Mouse (Mus musculus): Measurements from ENCODE around the gene 1700008O03Rik. TPM values are rescaled to one million over a fixed set of nuclear protein-coding genes. Genes with fewer than 3 reads are reported as not detected.

Gene 1700008O03Rik
- polyA plus RNA-seq, 1 experiment from 2014 or later: 0.16 TPM

DNA sequence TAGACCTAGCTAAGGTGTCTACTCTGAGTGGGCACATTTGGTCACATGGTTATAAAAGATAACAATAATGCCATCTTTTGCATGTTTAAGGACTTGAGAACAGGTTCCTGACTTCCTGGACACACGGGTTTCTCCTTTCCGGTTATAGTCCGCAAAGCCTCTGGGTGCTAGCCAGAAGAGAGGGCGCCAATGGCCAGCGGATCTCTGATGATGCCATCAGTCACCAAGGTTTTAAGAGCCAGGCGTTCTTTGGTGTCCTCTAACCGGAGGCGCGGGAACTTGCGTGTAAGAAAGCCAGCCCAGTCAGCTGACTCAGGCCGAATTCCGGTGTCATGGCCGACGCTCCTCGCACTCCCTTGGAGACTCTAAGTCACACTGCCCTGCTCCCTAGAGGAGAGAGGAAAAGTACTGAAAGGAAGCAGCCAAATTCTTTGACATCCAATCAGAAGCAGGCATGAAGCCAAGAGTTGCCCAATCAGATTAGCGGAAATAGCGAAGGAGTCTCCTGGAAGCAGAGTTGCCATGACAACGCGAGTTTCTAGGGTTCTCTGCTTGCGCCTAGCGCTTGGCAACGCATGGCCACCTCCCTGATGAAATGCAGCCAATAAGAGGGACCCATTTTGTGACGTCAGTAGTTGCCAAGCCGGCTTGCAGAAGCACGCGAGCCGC, 19.9 kb upstream of the 1700008O03Rik start:
- Histone ChIP-seq H3K9me3 (replicated peaks) (no peaks in the 10 kb centered on the region), H3K4me3 (replicated peaks) (peak overlapping the region; percentile 38), H3K4me1 (replicated peaks) (peaks cover 11% of the 10 kb centered on the region), H3K36me3 (replicated peaks) (no peaks in the 10 kb centered on the region), H3K9ac (no peak overlapping the region), H3K4me2 (peak overlapping the region; percentile 63), H3K27ac (replicated peaks) (no peak overlapping the region), H3K27me3 (peaks cover 38% of the 10 kb centered on the region)
- WGBS (ENCODE audit: insufficient replicate concordance): 3% methylated on average over 27 of the region's 27 CpGs
- ATAC-seq (ENCODE audit: insufficient read depth): peak; percentile 69

DNA sequence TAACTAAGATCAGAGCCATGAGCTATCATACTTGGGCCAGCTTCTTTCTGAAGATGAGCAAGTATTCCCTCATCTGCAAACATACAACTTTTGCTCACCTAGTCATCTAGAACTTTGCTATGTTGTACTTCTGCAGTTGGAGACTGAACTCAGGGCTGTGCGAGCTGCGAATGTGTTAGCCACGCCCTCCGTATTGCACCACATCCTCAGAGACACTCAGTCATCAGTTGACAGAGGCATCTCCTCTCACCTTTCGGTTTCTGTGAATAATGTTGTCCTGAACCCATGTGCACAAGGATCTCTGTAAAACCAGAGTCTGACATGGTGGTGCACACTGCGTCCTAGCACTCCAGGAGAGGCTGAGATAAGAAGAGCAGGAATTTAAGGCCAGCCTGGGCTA, 16.1 kb upstream of the 1700008O03Rik start:
- peaks cover 19% of the 10 kb centered on the region for H3K27me3 ChIP-seq
- H3K36me3 ChIP-seq (replicated peaks): no peaks in the 10 kb centered on the region
- no peak overlapping the region for H3K9ac ChIP-seq
- no peak overlapping the region for H3K4me3 ChIP-seq (replicated peaks)
- peaks cover 14% of the 10 kb centered on the region for H3K4me1 ChIP-seq (replicated peaks)
- H3K4me2 ChIP-seq: no peak overlapping the region
- 42% methylated on average over 6 of the region's 6 CpGs for WGBS (ENCODE audit: insufficient replicate concordance)
- H3K27ac ChIP-seq (replicated peaks): no peak overlapping the region
- ATAC-seq (ENCODE audit: insufficient read depth): no peak
- H3K9me3 ChIP-seq (replicated peaks): no peaks in the 10 kb centered on the region

DNA sequence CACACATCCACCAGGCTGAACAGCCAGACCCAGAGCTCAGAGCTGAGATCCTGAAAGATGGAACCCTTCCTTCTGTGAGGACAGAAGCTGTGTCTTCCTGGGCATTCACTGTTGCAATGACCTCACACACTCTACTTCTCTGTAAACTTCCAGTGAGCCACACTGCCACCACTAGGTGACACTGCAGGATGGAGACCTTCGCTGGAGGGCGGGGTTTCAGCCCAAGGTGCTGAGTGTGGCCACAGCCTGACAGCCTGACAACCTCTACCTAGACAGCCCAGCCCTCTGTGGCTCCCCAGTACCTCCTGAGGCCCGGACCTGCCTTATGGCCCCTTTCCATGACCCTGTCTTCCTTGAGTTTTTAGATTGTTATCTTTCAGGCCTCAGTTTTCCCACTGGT, 12.9 kb upstream of the 1700008O03Rik start:
- H3K4me2 ChIP-seq: no peak overlapping the region
- H3K27me3 ChIP-seq: peaks cover 3% of the 10 kb centered on the region; the same call in 1 of the 2 replicates
- peak; percentile 42; the same call in 1 of the 2 replicates for ATAC-seq (ENCODE audit: insufficient read depth)
- no peaks in the 10 kb centered on the region for H3K36me3 ChIP-seq (replicated peaks)
- no peak overlapping the region for H3K4me3 ChIP-seq (replicated peaks)
- no peak overlapping the region for H3K27ac ChIP-seq (replicated peaks)
- 12% methylated on average over 3 of the region's 3 CpGs for WGBS (ENCODE audit: insufficient replicate concordance)
- H3K4me1 ChIP-seq (replicated peaks): peaks cover 3% of the 10 kb centered on the region; the same call in 1 of the 2 replicates
- H3K9me3 ChIP-seq (replicated peaks): no peaks in the 10 kb centered on the region
- H3K9ac ChIP-seq: no peak overlapping the region

DNA sequence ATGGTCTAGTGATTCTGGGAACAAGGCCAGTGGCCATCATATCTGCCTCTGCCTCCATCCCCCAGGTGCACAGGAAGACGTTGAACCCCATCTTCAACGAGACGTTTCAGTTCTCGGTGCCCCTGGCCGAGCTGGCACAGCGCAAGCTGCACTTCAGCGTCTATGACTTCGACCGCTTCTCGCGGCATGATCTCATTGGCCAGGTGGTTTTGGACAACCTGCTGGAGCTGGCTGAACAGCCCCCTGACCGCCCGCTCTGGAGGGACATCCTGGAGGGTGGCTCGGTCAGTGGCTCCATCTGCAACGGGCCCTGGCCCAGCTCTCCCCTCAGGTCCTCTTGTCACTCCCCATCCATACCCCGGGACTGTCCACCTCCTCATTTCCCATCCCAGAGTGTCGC, 7.7 kb upstream of the 1700008O03Rik start:
- Histone ChIP-seq H3K9ac (no peak overlapping the region), H3K4me1 (replicated peaks) (no peaks in the 10 kb centered on the region), H3K9me3 (replicated peaks) (no peaks in the 10 kb centered on the region), H3K4me3 (replicated peaks) (no peak overlapping the region), H3K36me3 (replicated peaks) (no peaks in the 10 kb centered on the region), H3K27me3 (peaks cover 5% of the 10 kb centered on the region; the same call in 1 of the 2 replicates), H3K27ac (replicated peaks) (no peak overlapping the region), H3K4me2 (no peak overlapping the region)
- no peak for ATAC-seq (ENCODE audit: insufficient read depth)
- WGBS (ENCODE audit: insufficient replicate concordance): 79% methylated on average over 17 of the region's 17 CpGs

DNA sequence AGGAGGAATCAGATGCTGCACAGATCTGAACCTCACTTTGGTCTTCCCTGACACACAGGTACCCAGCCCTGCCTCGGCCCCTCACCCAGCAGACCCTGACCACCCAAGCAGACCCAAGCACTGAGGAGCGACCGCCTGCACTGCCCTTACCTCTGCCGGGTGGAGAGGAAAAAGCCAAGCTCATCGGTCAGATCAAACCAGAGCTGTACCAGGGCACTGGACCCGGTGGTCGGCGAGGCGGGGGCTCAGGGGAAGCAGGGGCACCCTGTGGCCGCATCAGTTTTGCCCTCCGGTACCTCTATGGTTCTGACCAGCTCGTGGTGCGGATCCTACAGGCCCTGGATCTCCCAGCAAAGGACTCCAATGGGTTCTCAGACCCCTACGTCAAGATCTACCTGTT, 6.7 kb upstream of the 1700008O03Rik start:
- H3K4me1 ChIP-seq (replicated peaks): no peaks in the 10 kb centered on the region
- ATAC-seq (ENCODE audit: insufficient read depth): no peak
- 66% methylated on average over 14 of the region's 14 CpGs for WGBS (ENCODE audit: insufficient replicate concordance)
- no peak overlapping the region for H3K4me3 ChIP-seq (replicated peaks)
- H3K9me3 ChIP-seq (replicated peaks): no peaks in the 10 kb centered on the region
- H3K27ac ChIP-seq (replicated peaks): no peak overlapping the region
- H3K9ac ChIP-seq: no peak overlapping the region
- H3K4me2 ChIP-seq: no peak overlapping the region
- peaks cover 14% of the 10 kb centered on the region for H3K27me3 ChIP-seq
- no peaks in the 10 kb centered on the region for H3K36me3 ChIP-seq (replicated peaks)

DNA sequence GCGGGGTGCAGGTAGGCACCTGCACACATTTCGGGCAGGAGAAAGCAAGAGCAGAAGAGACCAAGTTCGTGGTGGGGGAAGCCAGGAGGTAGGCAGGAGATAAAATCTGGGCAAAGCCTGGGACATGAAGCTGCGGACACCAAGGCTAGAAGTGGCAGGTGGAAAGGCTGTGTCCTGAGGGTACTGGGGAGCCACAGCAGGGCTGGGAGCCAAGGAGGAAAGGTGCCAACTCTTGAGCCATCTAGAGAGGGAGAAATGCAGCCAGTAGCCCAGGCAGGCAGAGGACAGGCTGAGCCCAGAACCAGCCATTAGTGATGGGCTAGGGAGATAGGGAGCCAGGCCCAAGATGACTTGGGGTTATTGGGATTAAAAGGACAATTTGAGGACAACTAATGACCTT, 6.2 kb upstream of the 1700008O03Rik start:
- WGBS (ENCODE audit: insufficient replicate concordance): 50% methylated on average over 4 of the region's 4 CpGs
- Histone ChIP-seq H3K9ac (no peak overlapping the region), H3K4me3 (replicated peaks) (no peak overlapping the region), H3K4me1 (replicated peaks) (no peaks in the 10 kb centered on the region), H3K27me3 (peaks cover 19% of the 10 kb centered on the region), H3K9me3 (replicated peaks) (no peaks in the 10 kb centered on the region), H3K4me2 (no peak overlapping the region), H3K36me3 (replicated peaks) (no peaks in the 10 kb centered on the region), H3K27ac (replicated peaks) (no peak overlapping the region)
- no peak for ATAC-seq (ENCODE audit: insufficient read depth)

DNA sequence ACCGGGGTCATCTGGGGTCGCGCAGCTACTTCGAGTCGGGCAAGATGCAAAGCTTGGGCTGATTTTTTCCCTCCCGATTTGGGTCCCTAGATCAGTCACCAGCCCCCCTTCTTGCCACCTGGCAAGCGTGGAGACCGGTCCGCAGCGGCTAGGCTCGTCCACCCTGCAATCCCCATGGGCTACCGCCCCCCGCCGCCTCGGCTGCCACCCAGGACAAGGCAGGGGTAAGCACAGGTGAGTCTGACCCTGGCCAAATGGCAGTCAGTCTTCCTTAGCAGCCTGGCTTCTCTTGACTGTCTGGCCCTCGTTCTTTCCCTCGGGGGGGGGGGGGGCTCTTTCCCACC, 932 bp downstream of the 1700008O03Rik start:
- Histone ChIP-seq H3K9ac (no peak overlapping the region), H3K27me3 (peaks cover 78% of the 10 kb centered on the region), H3K4me3 (replicated peaks) (peak overlapping the region; percentile 32), H3K4me1 (replicated peaks) (peaks cover 3% of the 10 kb centered on the region; the same call in 1 of the 2 replicates), H3K4me2 (peak overlapping the region; percentile 65), H3K9me3 (replicated peaks) (no peaks in the 10 kb centered on the region), H3K27ac (replicated peaks) (no peak overlapping the region), H3K36me3 (replicated peaks) (no peaks in the 10 kb centered on the region)
- no peak for ATAC-seq (ENCODE audit: insufficient read depth)
- 1% methylated on average over 17 of the region's 17 CpGs for WGBS (ENCODE audit: insufficient replicate concordance)

DNA sequence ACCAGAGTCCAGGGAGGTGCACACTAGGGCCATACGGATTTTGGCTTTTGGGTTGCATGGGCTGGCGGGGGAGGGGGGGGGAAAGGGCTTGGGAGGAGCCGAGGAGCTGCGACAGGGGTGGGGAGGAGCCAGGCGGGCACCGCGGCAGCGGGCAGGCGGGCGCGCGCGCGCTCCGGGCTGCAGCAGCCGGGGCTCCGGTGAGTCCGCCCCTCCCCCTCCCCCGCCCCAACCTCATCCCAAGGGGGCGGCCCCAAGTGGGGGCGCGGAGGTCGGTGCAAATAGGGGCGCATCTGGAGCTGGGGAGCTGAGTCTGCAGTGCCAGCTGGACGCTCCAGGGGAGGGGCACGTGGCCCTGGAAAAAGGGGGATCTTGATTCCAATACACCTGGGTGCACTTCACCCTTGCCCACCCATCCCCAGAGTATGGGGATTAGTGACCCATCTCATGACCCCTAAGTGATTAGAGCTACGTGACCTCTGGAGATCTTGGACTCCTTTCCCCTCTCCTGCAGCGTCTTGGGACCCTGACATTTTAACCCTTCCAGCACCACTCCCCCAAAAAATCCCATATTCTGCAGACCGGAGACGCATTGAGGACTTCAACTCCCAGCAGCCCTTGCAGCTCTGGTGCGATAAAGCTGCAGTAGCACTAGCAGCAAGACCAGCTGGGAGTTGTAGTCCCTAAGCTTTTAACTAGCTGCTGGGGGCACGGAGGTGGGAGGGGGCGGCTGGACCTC, 1.5 kb downstream of the 1700008O03Rik start, which contains the start of gene Syt3:
Gene Syt3, plus strand, starts transcription at position 123 of the 736 bp plus-strand sequence.
- H3K4me1 ChIP-seq (replicated peaks): peaks cover 3% of the 10 kb centered on the region; the same call in 1 of the 2 replicates
- H3K36me3 ChIP-seq (replicated peaks): no peaks in the 10 kb centered on the region
- no peak within 1 kb of the TSS for H3K9ac ChIP-seq
- H3K4me3 ChIP-seq (replicated peaks): peak within 1 kb of the TSS; percentile 32
- peaks cover 80% of the 10 kb centered on the region for H3K27me3 ChIP-seq
- H3K4me2 ChIP-seq: peak within 1 kb of the TSS; percentile 65
- ATAC-seq (ENCODE audit: insufficient read depth): peak; percentile 44; the same call in 1 of the 2 replicates
- H3K9me3 ChIP-seq (replicated peaks): no peaks in the 10 kb centered on the region
- no peak within 1 kb of the TSS for H3K27ac ChIP-seq (replicated peaks)
- WGBS (ENCODE audit: insufficient replicate concordance): under 1% methylated on average over 33 of the region's 33 CpGs

DNA sequence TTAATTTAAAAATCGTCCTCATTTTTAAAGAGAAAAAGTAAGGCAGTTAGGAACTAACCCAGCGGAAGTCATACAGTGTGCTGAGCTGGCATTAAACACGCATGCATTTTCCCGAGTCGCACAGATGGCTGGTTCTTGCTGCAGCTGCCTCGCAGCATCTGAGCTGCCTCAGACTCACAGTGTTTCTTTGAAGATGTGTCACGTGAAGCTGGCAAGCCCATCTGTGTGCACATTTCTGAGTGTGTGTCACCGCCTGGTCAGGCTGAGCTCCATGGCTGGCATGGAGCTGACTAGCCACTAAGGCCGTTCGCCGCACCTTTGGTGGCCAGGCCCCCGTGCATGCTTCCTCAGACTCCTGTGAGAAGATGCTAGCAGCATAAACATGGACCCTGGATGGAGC, 3.1 kb downstream of the 1700008O03Rik start:
- no peak for ATAC-seq (ENCODE audit: insufficient read depth)
- H3K4me2 ChIP-seq: no peak overlapping the region
- H3K4me3 ChIP-seq (replicated peaks): no peak overlapping the region
- no peaks in the 10 kb centered on the region for H3K9me3 ChIP-seq (replicated peaks)
- peaks cover 3% of the 10 kb centered on the region; the same call in 1 of the 2 replicates for H3K4me1 ChIP-seq (replicated peaks)
- H3K27ac ChIP-seq (replicated peaks): no peak overlapping the region
- peaks cover 71% of the 10 kb centered on the region for H3K27me3 ChIP-seq
- no peak overlapping the region for H3K9ac ChIP-seq
- WGBS (ENCODE audit: insufficient replicate concordance): 66% methylated on average over 12 of the region's 12 CpGs
- H3K36me3 ChIP-seq (replicated peaks): no peaks in the 10 kb centered on the region

DNA sequence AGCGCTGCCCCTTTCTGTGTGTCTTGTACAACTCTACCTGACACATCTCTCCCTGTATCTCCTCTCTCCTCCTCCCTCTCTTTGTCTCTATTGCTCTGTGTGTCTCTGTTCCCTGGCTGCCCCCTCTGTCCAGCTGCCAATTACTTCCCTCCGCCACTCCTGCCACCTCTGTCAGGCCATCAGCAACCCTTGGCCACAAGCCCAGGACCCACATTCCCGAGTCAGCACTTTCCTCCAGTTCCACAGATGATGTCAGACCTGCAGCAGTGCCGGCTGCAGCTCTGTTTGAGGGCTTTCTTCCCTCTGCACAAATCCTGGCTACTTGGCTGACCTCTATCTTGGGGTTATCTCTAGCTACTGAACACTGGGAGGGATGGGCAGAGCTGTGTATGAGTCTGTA, 7.3 kb downstream of the 1700008O03Rik start:
- H3K27ac ChIP-seq (replicated peaks): no peak overlapping the region
- H3K27me3 ChIP-seq: peaks cover 37% of the 10 kb centered on the region
- no peaks in the 10 kb centered on the region for H3K9me3 ChIP-seq (replicated peaks)
- peaks cover 16% of the 10 kb centered on the region for H3K4me1 ChIP-seq (replicated peaks)
- WGBS (ENCODE audit: insufficient replicate concordance): 39% methylated on average over 4 of the region's 4 CpGs
- H3K4me3 ChIP-seq (replicated peaks): no peak overlapping the region
- H3K36me3 ChIP-seq (replicated peaks): no peaks in the 10 kb centered on the region
- ATAC-seq (ENCODE audit: insufficient read depth): no peak
- no peak overlapping the region for H3K4me2 ChIP-seq
- no peak overlapping the region for H3K9ac ChIP-seq

DNA sequence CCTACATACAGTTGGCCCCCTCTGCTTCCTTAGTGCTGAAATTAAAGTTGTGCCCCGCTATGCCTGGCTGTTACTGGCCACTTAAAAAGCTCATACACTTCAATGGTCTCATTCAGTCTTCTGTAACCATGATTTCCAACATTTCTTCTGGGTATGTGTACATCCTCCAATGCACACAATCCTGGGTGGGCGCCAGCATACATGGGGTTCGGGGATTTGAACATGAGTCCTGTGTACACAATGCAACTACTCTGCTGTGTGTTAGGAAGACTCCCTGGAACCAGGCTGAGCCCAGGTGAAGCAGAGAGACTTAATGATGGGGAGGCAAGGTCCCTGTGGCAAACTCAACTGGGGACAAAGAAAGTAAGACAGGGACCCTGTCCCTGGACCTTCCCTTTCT, 9.8 kb downstream of the 1700008O03Rik start:
- Histone ChIP-seq H3K36me3 (replicated peaks) (no peaks in the 10 kb centered on the region), H3K9ac (no peak overlapping the region), H3K27ac (replicated peaks) (no peak overlapping the region), H3K4me3 (replicated peaks) (no peak overlapping the region), H3K9me3 (replicated peaks) (no peaks in the 10 kb centered on the region), H3K27me3 (peaks cover 16% of the 10 kb centered on the region), H3K4me1 (replicated peaks) (peaks cover 22% of the 10 kb centered on the region), H3K4me2 (no peak overlapping the region)
- WGBS (ENCODE audit: insufficient replicate concordance): 66% methylated on average over 3 of the region's 3 CpGs
- no peak for ATAC-seq (ENCODE audit: insufficient read depth)
